Mouse (Mus musculus): Measurements from ENCODE around the gene Ppfibp2. TPM values are rescaled to one million over a fixed set of nuclear protein-coding genes. Genes with fewer than 3 reads are reported as not detected.

Ppfibp2 gene
- total and polyA plus RNA-seq, 2 experiments, result 9.9 to 20.9 TPM

GRCm38 (mm10) chr7:107625781-107626180, 30.8 kb downstream of the Ppfibp2 start:
- no peak overlapping the region for H3K4me3 ChIP-seq (ENCODE audit: insufficient read depth, low read depth, low read length)
- H3K4me1 ChIP-seq (ENCODE audit: control insufficient read depth, insufficient read depth, low read length), result peaks cover 2% of the 10 kb centered on the region; the same call in 1 of the 2 replicates
- H3K27me3 ChIP-seq (ENCODE audit: control insufficient read depth, insufficient read depth, low read length), result no peaks in the 10 kb centered on the region
- WGBS, result 50% methylated on average over 6 of the region's 6 CpGs
- TF ChIP-seq POLR2A (IDR thresholded peaks at IDR 0.05; ENCODE audit: extremely low read depth, insufficient read depth, low read length) (no peak), CTCF (IDR thresholded peaks at IDR 0.05; ENCODE audit: low read depth, low read length) (no peak)
- no peaks in the 10 kb centered on the region for H3K36me3 ChIP-seq (ENCODE audit: control insufficient read depth, insufficient read depth, low read length)
- H3K27ac ChIP-seq (replicated peaks; ENCODE audit: insufficient read depth, low read depth, low read length), result no peak overlapping the region
- DNase-seq (ENCODE audit: extremely low read depth, low read depth, low spot score), result no peak
- H3K9ac ChIP-seq (ENCODE audit: low read depth, low read length), result no peak overlapping the region
- H3K79me2 ChIP-seq (ENCODE audit: control insufficient read depth, insufficient read depth, low read length), result peaks cover 39% of the 10 kb centered on the region; the same call in 1 of the 2 replicates

GRCm38 (mm10) chr7:107628383-107628782, 33.4 kb downstream of the Ppfibp2 start:
- H3K9ac ChIP-seq (ENCODE audit: low read depth, low read length), result no peak overlapping the region
- H3K79me2 ChIP-seq (ENCODE audit: control insufficient read depth, insufficient read depth, low read length), result peaks cover 42% of the 10 kb centered on the region; the same call in 1 of the 2 replicates
- no peaks in the 10 kb centered on the region for H3K27me3 ChIP-seq (ENCODE audit: control insufficient read depth, insufficient read depth, low read length)
- no peak overlapping the region for H3K27ac ChIP-seq (replicated peaks; ENCODE audit: insufficient read depth, low read depth, low read length)
- no peak overlapping the region for H3K4me3 ChIP-seq (ENCODE audit: insufficient read depth, low read depth, low read length)
- peaks cover 3% of the 10 kb centered on the region; the same call in 1 of the 2 replicates for H3K36me3 ChIP-seq (ENCODE audit: control insufficient read depth, insufficient read depth, low read length)
- TF ChIP-seq POLR2A (IDR thresholded peaks at IDR 0.05; ENCODE audit: extremely low read depth, insufficient read depth, low read length), result no peak
- TF ChIP-seq CTCF (IDR thresholded peaks at IDR 0.05; ENCODE audit: low read depth, low read length), result no peak
- peaks cover 2% of the 10 kb centered on the region; the same call in 1 of the 2 replicates for H3K4me1 ChIP-seq (ENCODE audit: control insufficient read depth, insufficient read depth, low read length)
- no peak for DNase-seq (ENCODE audit: extremely low read depth, low read depth, low spot score)

- TF ChIP-seq POLR2A (IDR thresholded peaks at IDR 0.05; ENCODE audit: extremely low read depth, insufficient read depth, low read length) (no peak), CTCF (IDR thresholded peaks at IDR 0.05; ENCODE audit: low read depth, low read length) (no peak)
- peak; percentile 69 for DNase-seq (ENCODE audit: extremely low read depth, low read depth, low spot score)
- Histone ChIP-seq H3K27ac (replicated peaks; ENCODE audit: insufficient read depth, low read depth, low read length) (no peak overlapping the region), H3K4me3 (ENCODE audit: insufficient read depth, low read depth, low read length) (no peak overlapping the region), H3K36me3 (ENCODE audit: control insufficient read depth, insufficient read depth, low read length) (peaks cover 8% of the 10 kb centered on the region), H3K79me2 (ENCODE audit: control insufficient read depth, insufficient read depth, low read length) (peaks cover 40% of the 10 kb centered on the region; the same call in 1 of the 2 replicates), H3K9ac (ENCODE audit: low read depth, low read length) (no peak overlapping the region), H3K27me3 (ENCODE audit: control insufficient read depth, insufficient read depth, low read length) (no peaks in the 10 kb centered on the region), H3K4me1 (ENCODE audit: control insufficient read depth, insufficient read depth, low read length) (no peaks in the 10 kb centered on the region)
- WGBS, result 66% methylated on average over 4 of the region's 4 CpGs
Observed at GRCm38 (mm10) chr7:107633201-107633600, 38.2 kb downstream of the Ppfibp2 start.

- Histone ChIP-seq H3K36me3 (ENCODE audit: control insufficient read depth, insufficient read depth, low read length) (peaks cover 12% of the 10 kb centered on the region; the same call in 1 of the 2 replicates), H3K4me1 (ENCODE audit: control insufficient read depth, insufficient read depth, low read length) (no peaks in the 10 kb centered on the region), H3K9ac (ENCODE audit: low read depth, low read length) (no peak overlapping the region), H3K27ac (replicated peaks; ENCODE audit: insufficient read depth, low read depth, low read length) (no peak overlapping the region), H3K79me2 (ENCODE audit: control insufficient read depth, insufficient read depth, low read length) (peaks cover 31% of the 10 kb centered on the region; the same call in 1 of the 2 replicates), H3K4me3 (ENCODE audit: insufficient read depth, low read depth, low read length) (no peak overlapping the region), H3K27me3 (ENCODE audit: control insufficient read depth, insufficient read depth, low read length) (no peaks in the 10 kb centered on the region)
- DNase-seq (ENCODE audit: extremely low read depth, low read depth, low spot score), result no peak
- TF ChIP-seq POLR2A (IDR thresholded peaks at IDR 0.05; ENCODE audit: extremely low read depth, insufficient read depth, low read length) (no peak), CTCF (IDR thresholded peaks at IDR 0.05; ENCODE audit: low read depth, low read length) (no peak)
- 90% methylated on average over 7 of the region's 7 CpGs for WGBS
Observed at GRCm38 (mm10) chr7:107637398-107637797, 42.4 kb downstream of the Ppfibp2 start.

GRCm38 (mm10) chr7:107638026-107638425, 43.0 kb downstream of the Ppfibp2 start:
- no peak overlapping the region for H3K27ac ChIP-seq (replicated peaks; ENCODE audit: insufficient read depth, low read depth, low read length)
- no peaks in the 10 kb centered on the region for H3K4me1 ChIP-seq (ENCODE audit: control insufficient read depth, insufficient read depth, low read length)
- H3K4me3 ChIP-seq (ENCODE audit: insufficient read depth, low read depth, low read length), result no peak overlapping the region
- WGBS, result 80% methylated on average over 5 of the region's 5 CpGs
- no peak for DNase-seq (ENCODE audit: extremely low read depth, low read depth, low spot score)
- no peaks in the 10 kb centered on the region for H3K27me3 ChIP-seq (ENCODE audit: control insufficient read depth, insufficient read depth, low read length)
- no peak overlapping the region for H3K9ac ChIP-seq (ENCODE audit: low read depth, low read length)
- peaks cover 12% of the 10 kb centered on the region; the same call in 1 of the 2 replicates for H3K36me3 ChIP-seq (ENCODE audit: control insufficient read depth, insufficient read depth, low read length)
- TF ChIP-seq CTCF (IDR thresholded peaks at IDR 0.05; ENCODE audit: low read depth, low read length) (no peak), POLR2A (IDR thresholded peaks at IDR 0.05; ENCODE audit: extremely low read depth, insufficient read depth, low read length) (no peak)
- H3K79me2 ChIP-seq (ENCODE audit: control insufficient read depth, insufficient read depth, low read length), result peaks cover 37% of the 10 kb centered on the region; the same call in 1 of the 2 replicates

- peaks cover 22% of the 10 kb centered on the region for H3K36me3 ChIP-seq (ENCODE audit: control insufficient read depth, insufficient read depth, low read length)
- WGBS, result 67% methylated on average over 7 of the region's 7 CpGs
- no peaks in the 10 kb centered on the region for H3K27me3 ChIP-seq (ENCODE audit: control insufficient read depth, insufficient read depth, low read length)
- no peak overlapping the region for H3K9ac ChIP-seq (ENCODE audit: low read depth, low read length)
- TF ChIP-seq POLR2A (IDR thresholded peaks at IDR 0.05; ENCODE audit: extremely low read depth, insufficient read depth, low read length) (no peak), CTCF (IDR thresholded peaks at IDR 0.05; ENCODE audit: low read depth, low read length) (no peak)
- peaks cover 34% of the 10 kb centered on the region for H3K79me2 ChIP-seq (ENCODE audit: control insufficient read depth, insufficient read depth, low read length)
- H3K4me1 ChIP-seq (ENCODE audit: control insufficient read depth, insufficient read depth, low read length), result no peaks in the 10 kb centered on the region
- no peak overlapping the region for H3K4me3 ChIP-seq (ENCODE audit: insufficient read depth, low read depth, low read length)
- DNase-seq (ENCODE audit: extremely low read depth, low read depth, low spot score), result peak; percentile 39
- H3K27ac ChIP-seq (replicated peaks; ENCODE audit: insufficient read depth, low read depth, low read length), result no peak overlapping the region
Observed at GRCm38 (mm10) chr7:107642586-107643275, 47.7 kb downstream of the Ppfibp2 start.
